Mouse (Mus musculus): ENCODE results near the gene Engase. TPM values are rescaled to one million over a fixed set of nuclear protein-coding genes. Genes with fewer than 3 reads are reported as not detected.
A peak's percentile ranks its signal among the peaks of the same experiment; 100 is the strongest.

Engase gene
- total RNA-seq, 1 experiment: 10.8 TPM

DNA sequence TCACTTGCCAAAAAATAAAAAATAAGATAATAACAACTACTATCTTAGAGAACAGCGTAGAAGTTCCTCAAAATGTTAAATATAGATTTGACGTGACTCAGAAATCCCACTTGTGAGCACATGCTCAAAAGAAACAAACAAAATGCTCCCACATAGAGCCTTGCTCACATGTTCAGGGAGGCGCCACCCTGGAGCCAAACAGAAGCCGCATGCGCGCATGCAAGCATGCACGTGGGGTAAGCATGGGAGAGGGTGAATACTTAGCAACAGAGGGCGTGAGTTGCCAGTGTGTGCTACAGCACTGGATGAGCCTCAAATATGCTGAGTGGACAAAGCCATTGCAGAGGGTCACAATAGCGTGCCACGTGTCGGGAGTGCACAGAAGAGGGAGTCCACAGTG, 19.7 kb upstream of the Engase start:
- Histone ChIP-seq H3K9me3 (ENCODE audit: control insufficient read depth, insufficient read depth, low read depth, low read length) (no peaks in the 10 kb centered on the region), H3K4me3 (ENCODE audit: insufficient read depth in 1 of 2, low read depth in 1 of 2, low read length in 2 of 2, poor library complexity in 1 of 2, severe bottlenecking in 1 of 2) (no peak overlapping the region), H3K9ac (ENCODE audit: insufficient read depth, low read depth, low read length, poor library complexity, severe bottlenecking) (no peak overlapping the region), H3K36me3 (ENCODE audit: control insufficient read depth, insufficient read depth, low read length, poor library complexity, severe bottlenecking) (no peaks in the 10 kb centered on the region), H3K27ac (ENCODE audit: insufficient read depth, low read depth, low read length, poor library complexity, severe bottlenecking) (no peak overlapping the region), H3K4me1 (ENCODE audit: control insufficient read depth in 2 of 2, insufficient read depth in 2 of 2, low read length in 2 of 2, poor library complexity in 1 of 2) (peaks cover 3 to 9% of the 10 kb centered on the region in 2 experiments; a peak in 2 of 4 replicates)
- in situ Hi-C loops (cut with MboI; ENCODE audit: low sequenced_read_pairs in 2 of 2, unreplicated experiment in 2 of 2): no loop called here
- DNase-seq (ENCODE audit: low read depth, low spot score): no peak
- TF ChIP-seq MAFK (IDR thresholded peaks at IDR 0.05; ENCODE audit: insufficient read depth, low read depth, low read length) (peak; percentile 39; the same call in 1 of the 2 replicates), ZC3H11A (IDR thresholded peaks at IDR 0.05; ENCODE audit: borderline replicate concordance, low read depth, low read length) (no peak)

DNA sequence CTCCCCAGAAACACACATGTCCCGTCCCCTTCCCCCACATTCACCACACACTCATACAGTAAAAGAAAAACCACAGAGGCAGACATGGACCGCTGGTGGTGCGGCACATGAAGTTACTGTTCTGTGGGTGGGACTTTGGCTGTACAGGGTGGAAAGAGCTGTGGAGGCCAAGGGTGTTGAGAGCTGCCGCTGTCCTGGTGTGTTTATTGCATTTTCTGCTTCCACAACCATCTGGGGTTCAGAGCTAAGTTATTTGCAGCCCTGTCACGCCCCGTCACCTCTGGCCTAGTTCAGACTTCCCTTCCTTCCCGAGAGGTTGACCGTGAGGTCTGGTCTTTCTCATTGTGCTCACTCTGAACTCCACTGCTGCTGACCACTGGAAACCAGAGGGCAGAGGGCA, 17.6 kb upstream of the Engase start:
- H3K9ac ChIP-seq (ENCODE audit: insufficient read depth, low read depth, low read length, poor library complexity, severe bottlenecking): no peak overlapping the region
- H3K4me3 ChIP-seq (ENCODE audit: insufficient read depth in 1 of 2, low read depth in 1 of 2, low read length in 2 of 2, poor library complexity in 1 of 2, severe bottlenecking in 1 of 2): no peak overlapping the region
- H3K36me3 ChIP-seq (ENCODE audit: control insufficient read depth, insufficient read depth, low read length, poor library complexity, severe bottlenecking): no peaks in the 10 kb centered on the region
- no peak for DNase-seq (ENCODE audit: low read depth, low spot score)
- TF ChIP-seq MAFK (IDR thresholded peaks at IDR 0.05; ENCODE audit: insufficient read depth, low read depth, low read length) (no peak), ZNF384 (IDR thresholded peaks at IDR 0.05; ENCODE audit: low read depth, low read length) (no peak), HCFC1 (IDR thresholded peaks at IDR 0.05; ENCODE audit: borderline replicate concordance, insufficient read depth, low read length) (no peak), CHD2 (IDR thresholded peaks at IDR 0.05; ENCODE audit: low read depth, low read length) (no peak), ZC3H11A (IDR thresholded peaks at IDR 0.05; ENCODE audit: borderline replicate concordance, low read depth, low read length) (no peak)
- peaks cover 3 to 13% of the 10 kb centered on the region in 2 experiments; a peak in 2 of 4 replicates for H3K4me1 ChIP-seq (ENCODE audit: control insufficient read depth in 2 of 2, insufficient read depth in 2 of 2, low read length in 2 of 2, poor library complexity in 1 of 2)
- H3K27ac ChIP-seq (ENCODE audit: insufficient read depth, low read depth, low read length, poor library complexity, severe bottlenecking): no peak overlapping the region
- in situ Hi-C loops (cut with MboI; ENCODE audit: low sequenced_read_pairs in 2 of 2, unreplicated experiment in 2 of 2): no loop called here
- no peaks in the 10 kb centered on the region for H3K9me3 ChIP-seq (ENCODE audit: control insufficient read depth, insufficient read depth, low read depth, low read length)

DNA sequence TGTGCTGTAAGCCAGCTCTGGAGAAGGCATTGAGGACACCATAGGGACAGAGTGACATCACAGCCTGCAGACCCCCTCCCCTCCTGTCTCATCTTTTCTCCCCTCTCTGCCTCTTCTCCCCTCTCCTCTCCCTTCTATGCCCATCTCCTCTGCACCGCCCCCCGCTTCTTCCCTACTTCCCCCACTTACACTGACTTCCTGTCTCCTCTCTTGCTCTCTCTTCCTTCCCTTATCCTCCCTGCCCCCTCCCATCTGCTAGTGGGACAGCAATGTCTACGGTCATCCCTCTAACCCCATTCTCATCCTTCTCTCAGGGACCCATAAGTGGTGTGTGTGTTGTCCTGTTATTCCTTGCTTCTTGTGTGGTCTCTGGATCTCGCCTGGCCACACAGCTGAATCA, 17.1 kb upstream of the Engase start:
- Histone ChIP-seq H3K4me3 (ENCODE audit: insufficient read depth in 1 of 2, low read depth in 1 of 2, low read length in 2 of 2, poor library complexity in 1 of 2, severe bottlenecking in 1 of 2) (no peak overlapping the region), H3K4me1 (ENCODE audit: control insufficient read depth in 2 of 2, insufficient read depth in 2 of 2, low read length in 2 of 2, poor library complexity in 1 of 2) (peaks cover 3 to 10% of the 10 kb centered on the region in 2 experiments; a peak in 2 of 4 replicates), H3K36me3 (ENCODE audit: control insufficient read depth, insufficient read depth, low read length, poor library complexity, severe bottlenecking) (no peaks in the 10 kb centered on the region), H3K9me3 (ENCODE audit: control insufficient read depth, insufficient read depth, low read depth, low read length) (no peaks in the 10 kb centered on the region), H3K9ac (ENCODE audit: insufficient read depth, low read depth, low read length, poor library complexity, severe bottlenecking) (no peak overlapping the region), H3K27ac (ENCODE audit: insufficient read depth, low read depth, low read length, poor library complexity, severe bottlenecking) (no peak overlapping the region)
- in situ Hi-C loops (cut with MboI; ENCODE audit: low sequenced_read_pairs in 2 of 2, unreplicated experiment in 2 of 2): no loop called here
- DNase-seq (ENCODE audit: low read depth, low spot score): no peak
- no peak for TF ChIP-seq HCFC1 (IDR thresholded peaks at IDR 0.05; ENCODE audit: borderline replicate concordance, insufficient read depth, low read length)
- no peak for TF ChIP-seq CHD2 (IDR thresholded peaks at IDR 0.05; ENCODE audit: low read depth, low read length)
- no peak for TF ChIP-seq MAFK (IDR thresholded peaks at IDR 0.05; ENCODE audit: insufficient read depth, low read depth, low read length)
- TF ChIP-seq ZC3H11A (IDR thresholded peaks at IDR 0.05; ENCODE audit: borderline replicate concordance, low read depth, low read length): no peak
- no peak for TF ChIP-seq ZNF384 (IDR thresholded peaks at IDR 0.05; ENCODE audit: low read depth, low read length)

DNA sequence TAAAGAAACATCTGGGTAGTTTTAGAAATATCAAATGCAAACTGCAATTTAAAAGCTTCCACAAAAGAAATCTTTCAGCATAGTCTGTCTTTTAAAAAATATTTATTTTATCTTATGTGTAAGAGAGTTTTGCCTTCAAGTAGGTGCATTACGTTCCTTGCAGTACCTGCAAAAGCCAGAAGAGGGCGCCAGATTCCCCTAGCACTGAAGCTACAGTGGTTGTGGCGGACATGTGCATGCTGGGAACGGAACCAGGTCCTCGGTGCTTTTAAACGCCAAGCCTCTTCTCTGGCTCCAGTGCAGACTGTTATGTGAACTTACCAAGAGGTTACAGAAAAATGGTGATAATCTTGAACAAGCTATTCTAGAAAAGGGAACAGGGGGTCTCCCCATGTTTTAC, 16.3 kb upstream of the Engase start:
- H3K4me1 ChIP-seq (ENCODE audit: control insufficient read depth in 2 of 2, insufficient read depth in 2 of 2, low read length in 2 of 2, poor library complexity in 1 of 2): peaks cover 0 to 10% of the 10 kb centered on the region in 2 experiments; a peak in 2 of 4 replicates
- in situ Hi-C loops (cut with MboI; ENCODE audit: low sequenced_read_pairs in 2 of 2, unreplicated experiment in 2 of 2): no loop called here
- H3K9ac ChIP-seq (ENCODE audit: insufficient read depth, low read depth, low read length, poor library complexity, severe bottlenecking): no peak overlapping the region
- H3K36me3 ChIP-seq (ENCODE audit: control insufficient read depth, insufficient read depth, low read length, poor library complexity, severe bottlenecking): no peaks in the 10 kb centered on the region
- no peaks in the 10 kb centered on the region for H3K9me3 ChIP-seq (ENCODE audit: control insufficient read depth, insufficient read depth, low read depth, low read length)
- 0 out of 2 replicates have a peak, but pooled peaks have one; percentile 30 for TF ChIP-seq ZC3H11A (IDR thresholded peaks at IDR 0.05; ENCODE audit: borderline replicate concordance, low read depth, low read length)
- TF ChIP-seq ZNF384 (IDR thresholded peaks at IDR 0.05; ENCODE audit: low read depth, low read length): no peak
- H3K27ac ChIP-seq (ENCODE audit: insufficient read depth, low read depth, low read length, poor library complexity, severe bottlenecking): no peak overlapping the region
- no peak overlapping the region for H3K4me3 ChIP-seq (ENCODE audit: insufficient read depth in 1 of 2, low read depth in 1 of 2, low read length in 2 of 2, poor library complexity in 1 of 2, severe bottlenecking in 1 of 2)
- peak; percentile 51 for DNase-seq (ENCODE audit: low read depth, low spot score)

DNA sequence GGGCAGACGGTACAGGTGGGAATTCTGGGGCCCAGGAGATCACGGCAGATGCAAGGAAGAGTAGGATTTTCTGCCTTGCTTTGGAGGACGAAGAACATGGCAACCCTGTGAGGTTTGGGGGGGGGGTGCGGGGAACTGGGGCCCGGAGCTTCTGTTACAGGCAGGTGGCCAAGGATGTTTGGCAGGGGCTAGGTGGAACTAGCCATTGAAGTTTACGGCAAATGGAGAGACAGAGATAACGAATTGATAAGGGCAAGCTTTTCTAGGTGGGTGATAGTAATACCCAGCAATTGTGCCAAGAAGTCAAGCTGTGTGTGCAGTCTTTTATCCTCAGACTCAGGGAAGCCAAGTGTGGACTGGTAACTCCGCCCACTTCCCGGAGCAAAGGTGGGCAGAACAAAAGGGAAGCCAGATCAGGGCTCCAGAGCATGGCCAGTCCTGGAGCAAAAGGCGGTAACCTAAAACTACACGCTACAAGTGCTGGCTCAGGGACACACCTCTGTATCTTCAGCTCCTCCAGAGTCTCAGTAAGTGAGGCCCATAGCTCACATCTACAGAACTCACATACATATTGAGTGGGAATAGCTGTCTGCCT, 9.1 kb upstream of the Engase start:
- no peak for DNase-seq (ENCODE audit: low read depth, low spot score)
- H3K9me3 ChIP-seq (ENCODE audit: control insufficient read depth, insufficient read depth, low read depth, low read length): no peaks in the 10 kb centered on the region
- peak overlapping the region; percentile 23 to 29; a peak in 2 of 4 replicates for H3K4me3 ChIP-seq (ENCODE audit: insufficient read depth in 1 of 2, low read depth in 1 of 2, low read length in 2 of 2, poor library complexity in 1 of 2, severe bottlenecking in 1 of 2)
- peaks cover 3 to 9% of the 10 kb centered on the region in 2 experiments; a peak in 1 of 4 replicates for H3K4me1 ChIP-seq (ENCODE audit: control insufficient read depth in 2 of 2, insufficient read depth in 2 of 2, low read length in 2 of 2, poor library complexity in 1 of 2)
- H3K27ac ChIP-seq (ENCODE audit: insufficient read depth, low read depth, low read length, poor library complexity, severe bottlenecking): no peak overlapping the region
- no peak overlapping the region for H3K9ac ChIP-seq (ENCODE audit: insufficient read depth, low read depth, low read length, poor library complexity, severe bottlenecking)
- no peaks in the 10 kb centered on the region for H3K36me3 ChIP-seq (ENCODE audit: control insufficient read depth, insufficient read depth, low read length, poor library complexity, severe bottlenecking)
- no peak for TF ChIP-seq ZC3H11A (IDR thresholded peaks at IDR 0.05; ENCODE audit: borderline replicate concordance, low read depth, low read length)
- peak; percentile 36; the same call in 1 of the 2 replicates for TF ChIP-seq ZNF384 (IDR thresholded peaks at IDR 0.05; ENCODE audit: low read depth, low read length)
- TF ChIP-seq MAFK (IDR thresholded peaks at IDR 0.05; ENCODE audit: insufficient read depth, low read depth, low read length): no peak
- no peak for TF ChIP-seq CHD2 (IDR thresholded peaks at IDR 0.05; ENCODE audit: low read depth, low read length)
- no peak for TF ChIP-seq HCFC1 (IDR thresholded peaks at IDR 0.05; ENCODE audit: borderline replicate concordance, insufficient read depth, low read length)
- in situ Hi-C loops (cut with MboI; ENCODE audit: low sequenced_read_pairs in 2 of 2, unreplicated experiment in 2 of 2): no loop called here

Data from ES-E14 (cell line).